Mouse (Mus musculus) embryo, embryonic 11.5 days (tissue): Measurements from ENCODE around the gene Mtf1.

ENCODE experiments used
- DNase-seq: peaks from one replicate; pipeline ENCODE4 v3.0.0-alpha.2; 2012; ENCODE audit warnings: low read depth, low spot score

Mtf1 gene

GRCm38 (mm10) chr4:124801552-124802308 lies at the start of gene Mtf1:
TSS of gene Mtf1 (plus strand) at chr4:124802104.
- DNase-seq, result peak; percentile 85

- DNase-seq, result no peak
Observed at GRCm38 (mm10) chr4:124752281-124753199, 49.4 kb upstream of the Mtf1 start.

- no peak for DNase-seq
Observed at GRCm38 (mm10) chr4:124755526-124755925, 46.4 kb upstream of the Mtf1 start.

- no peak for DNase-seq
Observed at GRCm38 (mm10) chr4:124759305-124759811, 42.5 kb upstream of the Mtf1 start.

GRCm38 (mm10) chr4:124761201-124761600 lies 40.7 kb upstream of the Mtf1 start:
- no peak for DNase-seq

- no peak for DNase-seq
Observed at GRCm38 (mm10) chr4:124762858-124763452, 38.9 kb upstream of the Mtf1 start.

GRCm38 (mm10) chr4:124765802-124766565 lies 35.9 kb upstream of the Mtf1 start:
- DNase-seq, result no peak

GRCm38 (mm10) chr4:124766566-124766940 lies 35.4 kb upstream of the Mtf1 start:
- DNase-seq, result no peak

- DNase-seq, result no peak
Observed at GRCm38 (mm10) chr4:124768963-124769591, 32.8 kb upstream of the Mtf1 start.

GRCm38 (mm10) chr4:124770624-124771023 lies 31.3 kb upstream of the Mtf1 start:
- DNase-seq, result no peak

- no peak for DNase-seq
Observed at GRCm38 (mm10) chr4:124772125-124772524, 29.8 kb upstream of the Mtf1 start.

GRCm38 (mm10) chr4:124773449-124773848 lies 28.5 kb upstream of the Mtf1 start:
- DNase-seq, result no peak

GRCm38 (mm10) chr4:124773995-124774394 lies 27.9 kb upstream of the Mtf1 start:
- no peak for DNase-seq

- DNase-seq, result no peak
Observed at GRCm38 (mm10) chr4:124774429-124774828, 27.5 kb upstream of the Mtf1 start.

- no peak for DNase-seq
Observed at GRCm38 (mm10) chr4:124781361-124781760, 20.5 kb upstream of the Mtf1 start.

- no peak for DNase-seq
Observed at GRCm38 (mm10) chr4:124782395-124782794, 19.5 kb upstream of the Mtf1 start.

- DNase-seq, result no peak
Observed at GRCm38 (mm10) chr4:124783937-124784336, 18.0 kb upstream of the Mtf1 start.

GRCm38 (mm10) chr4:124790013-124790412 lies 11.9 kb upstream of the Mtf1 start:
- DNase-seq, result no peak

GRCm38 (mm10) chr4:124792114-124792513 lies 9.8 kb upstream of the Mtf1 start:
- DNase-seq, result no peak

- DNase-seq, result no peak
Observed at GRCm38 (mm10) chr4:124796141-124796540, 5.8 kb upstream of the Mtf1 start.

GRCm38 (mm10) chr4:124796913-124797312 lies 5.0 kb upstream of the Mtf1 start:
- DNase-seq, result no peak
